Mouse (Mus musculus) fat pad, adult 2 months (tissue): ENCODE results near the gene Ift122.
A peak's percentile ranks its signal among the peaks of the same experiment; 100 is the strongest.
"Not testable (repeated sequence)": the region's sequence is repeated elsewhere in the genome, so short reads cannot be mapped to it uniquely, and the experiment has no call there.

Source experiments
- DNase-seq: peaks from one replicate; pipeline ENCODE4 v3.0.0-alpha.2; 2011; ENCODE audit warnings: low read depth, low spot score; ENCODE audit errors: extremely low read depth

Ift122 gene

GRCm38 (mm10) chr6:115853091-115853813, at the start of gene Ift122, which contains the start of gene Mbd4:
Ift122 (plus strand) TSS chr6:115853470.
Mbd4 (minus strand) TSS chr6:115853371.
- peak; percentile 82 for DNase-seq

GRCm38 (mm10) chr6:115803541-115804382, 49.5 kb upstream of the Ift122 start:
- DNase-seq = no peak

- no peak for DNase-seq
Measured at GRCm38 (mm10) chr6:115804432-115805192, 48.7 kb upstream of the Ift122 start.

GRCm38 (mm10) chr6:115807464-115808195, 45.6 kb upstream of the Ift122 start:
- DNase-seq = no peak

GRCm38 (mm10) chr6:115808196-115808487, 45.1 kb upstream of the Ift122 start:
- no peak for DNase-seq

GRCm38 (mm10) chr6:115808488-115809231, 44.6 kb upstream of the Ift122 start, which contains the start of gene Rpl32:
Rpl32 (minus strand) TSS chr6:115808747.
- peak; percentile 63 for DNase-seq

GRCm38 (mm10) chr6:115811606-115812005, 41.7 kb upstream of the Ift122 start:
- no peak for DNase-seq

GRCm38 (mm10) chr6:115814104-115814503, 39.2 kb upstream of the Ift122 start:
- DNase-seq = no peak

GRCm38 (mm10) chr6:115815041-115815440, 38.2 kb upstream of the Ift122 start:
- no peak for DNase-seq

GRCm38 (mm10) chr6:115818129-115818528, 35.1 kb upstream of the Ift122 start:
- no peak for DNase-seq

GRCm38 (mm10) chr6:115821216-115821993, 31.9 kb upstream of the Ift122 start:
- no peak for DNase-seq

GRCm38 (mm10) chr6:115823850-115824464, 29.3 kb upstream of the Ift122 start:
- DNase-seq = not testable (repeated sequence)

- no peak for DNase-seq
Measured at GRCm38 (mm10) chr6:115830779-115831601, 22.3 kb upstream of the Ift122 start.

GRCm38 (mm10) chr6:115832152-115832850, 21.0 kb upstream of the Ift122 start:
- no peak for DNase-seq

- no peak for DNase-seq
Measured at GRCm38 (mm10) chr6:115833861-115834260, 19.4 kb upstream of the Ift122 start.

GRCm38 (mm10) chr6:115838161-115838597, 15.1 kb upstream of the Ift122 start, which contains the start of gene Efcab12:
Efcab12 (minus strand) TSS chr6:115838412.
- peak; percentile 56 for DNase-seq

GRCm38 (mm10) chr6:115838745-115839144, 14.5 kb upstream of the Ift122 start:
- DNase-seq = no peak
